Mouse (Mus musculus) megakaryocyte, embryonic 14.5 days (primary cell): ENCODE measurements around the gene Csnk1e. TPM values are rescaled to one million over a fixed set of nuclear protein-coding genes. Genes with fewer than 3 reads are reported as not detected.

ENCODE experiments used
- H3K27me3 ChIP-seq: replicated peaks from 2 replicates; pipeline ENCODE3; 2012; ENCODE audit warnings: inconsistent platforms
- H3K36me3 ChIP-seq: replicated peaks from 2 replicates; pipeline ENCODE3; 2012; ENCODE audit warnings: low read length, inconsistent platforms, mixed read lengths
- H3K4me1 ChIP-seq: 2 replicates; pipeline ENCODE4 v1.6.1; 2012; ENCODE audit warnings: inconsistent platforms
- H3K4me3 ChIP-seq: replicated peaks from 2 replicates; pipeline ENCODE3; 2012; ENCODE audit warnings: moderate library complexity, mild to moderate bottlenecking, inconsistent platforms
- H3K9me3 ChIP-seq: 2 replicates; pipeline ENCODE4 v1.6.1; 2012; ENCODE audit warnings: inconsistent platforms
- FLI1 ChIP-seq: IDR thresholded peaks from 2 replicates; pipeline ENCODE4 v1.6.1; 2012; ENCODE audit warnings: low read length, inconsistent platforms, mixed read lengths
- GATA1 ChIP-seq: IDR thresholded peaks from 3 replicates; pipeline ENCODE4 v1.6.1; 2012; ENCODE audit warnings: mixed read lengths, low read length, inconsistent platforms, borderline replicate concordance
- polyA plus RNA-seq: library from polyadenylated mRNA; stranded (reverse); fragments of >175 nt; gene quantifications from 2 replicates; pipeline ENCODE4 v1.2.3, GENCODE M21; 2012; ENCODE audit warnings: low replicate concordance; ENCODE audit not compliant: insufficient read depth

Gene Csnk1e
- polyA plus RNA-seq, 1 experiment = 77.4 TPM

GRCm38 (mm10) chr15:79428616-79429015 is 26.8 kb downstream of the Csnk1e start:
- Histone ChIP-seq H3K27me3 (no peaks in the 10 kb centered on the region), H3K4me3 (no peak overlapping the region), H3K36me3 (peaks cover 78% of the 10 kb centered on the region), H3K4me1 (peaks cover 68% of the 10 kb centered on the region), H3K9me3 (peaks cover 3% of the 10 kb centered on the region; the same call in 1 of the 2 replicates)
- TF ChIP-seq GATA1 (no peak), FLI1 (no peak)

DNA sequence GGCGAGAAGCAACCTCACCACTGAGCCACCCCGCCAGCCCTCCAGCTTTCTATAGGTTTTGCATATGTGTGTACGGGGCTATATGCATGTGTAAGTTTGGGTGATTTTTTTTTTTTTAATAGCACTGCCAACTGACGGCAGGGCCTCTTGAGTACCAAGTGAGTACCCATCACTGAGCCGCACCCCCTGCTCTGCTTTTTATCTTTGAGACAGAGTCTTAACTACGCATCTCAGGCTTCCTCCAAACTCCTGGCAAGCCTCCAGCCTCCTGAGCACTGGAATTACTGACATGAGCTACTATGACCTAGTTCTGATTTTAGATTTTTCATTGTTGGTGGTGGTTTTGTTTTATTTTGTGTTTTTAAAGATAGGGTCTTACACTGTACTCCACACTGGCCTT is 27.9 kb downstream of the Csnk1e start:
- peaks cover 3% of the 10 kb centered on the region; the same call in 1 of the 2 replicates for H3K9me3 ChIP-seq
- H3K4me1 ChIP-seq = peaks cover 58% of the 10 kb centered on the region
- no peak for TF ChIP-seq GATA1
- no peak for TF ChIP-seq FLI1
- no peaks in the 10 kb centered on the region for H3K27me3 ChIP-seq
- no peak overlapping the region for H3K4me3 ChIP-seq
- peaks cover 89% of the 10 kb centered on the region for H3K36me3 ChIP-seq

GRCm38 (mm10) chr15:79425516-79425915 is 29.9 kb downstream of the Csnk1e start:
- Histone ChIP-seq H3K4me1 (peaks cover 38% of the 10 kb centered on the region), H3K9me3 (no peaks in the 10 kb centered on the region), H3K36me3 (peaks cover 99% of the 10 kb centered on the region), H3K4me3 (no peak overlapping the region), H3K27me3 (no peaks in the 10 kb centered on the region)
- TF ChIP-seq FLI1 = no peak
- no peak for TF ChIP-seq GATA1

GRCm38 (mm10) chr15:79424602-79425001 is 30.8 kb downstream of the Csnk1e start:
- H3K27me3 ChIP-seq = no peaks in the 10 kb centered on the region

GRCm38 (mm10) chr15:79422715-79423243 is 32.6 kb downstream of the Csnk1e start:
- Histone ChIP-seq H3K4me1 (peaks cover 11% of the 10 kb centered on the region), H3K4me3 (no peak overlapping the region), H3K36me3 (peaks cover 98% of the 10 kb centered on the region), H3K9me3 (no peaks in the 10 kb centered on the region), H3K27me3 (no peaks in the 10 kb centered on the region)
- TF ChIP-seq FLI1 = no peak
- no peak for TF ChIP-seq GATA1

More at GRCm38 (mm10) chr15:79424602-79425001, 30.8 kb downstream of the Csnk1e start:
- TF ChIP-seq GATA1 (no peak), FLI1 (no peak)
- peaks cover 100% of the 10 kb centered on the region for H3K36me3 ChIP-seq
- H3K9me3 ChIP-seq = no peaks in the 10 kb centered on the region
- H3K4me1 ChIP-seq = peaks cover 29% of the 10 kb centered on the region
- H3K4me3 ChIP-seq = no peak overlapping the region

- peaks cover 22% of the 10 kb centered on the region for H3K4me1 ChIP-seq
These were observed 36.7 kb downstream of the Csnk1e start for GRCm38 (mm10) chr15:79418677-79419076.

GRCm38 (mm10) chr15:79418265-79418664 is 37.1 kb downstream of the Csnk1e start:
- no peak overlapping the region for H3K4me3 ChIP-seq
- H3K4me1 ChIP-seq = peaks cover 25% of the 10 kb centered on the region
- H3K9me3 ChIP-seq = no peaks in the 10 kb centered on the region
- TF ChIP-seq GATA1 = no peak
- no peak for TF ChIP-seq FLI1
- H3K36me3 ChIP-seq = peaks cover 69% of the 10 kb centered on the region
- no peaks in the 10 kb centered on the region for H3K27me3 ChIP-seq

More at GRCm38 (mm10) chr15:79418677-79419076, 36.7 kb downstream of the Csnk1e start:
- Histone ChIP-seq H3K4me3 (no peak overlapping the region), H3K27me3 (no peaks in the 10 kb centered on the region), H3K36me3 (peaks cover 73% of the 10 kb centered on the region), H3K9me3 (no peaks in the 10 kb centered on the region)
- TF ChIP-seq FLI1 (no peak), GATA1 (no peak)

DNA sequence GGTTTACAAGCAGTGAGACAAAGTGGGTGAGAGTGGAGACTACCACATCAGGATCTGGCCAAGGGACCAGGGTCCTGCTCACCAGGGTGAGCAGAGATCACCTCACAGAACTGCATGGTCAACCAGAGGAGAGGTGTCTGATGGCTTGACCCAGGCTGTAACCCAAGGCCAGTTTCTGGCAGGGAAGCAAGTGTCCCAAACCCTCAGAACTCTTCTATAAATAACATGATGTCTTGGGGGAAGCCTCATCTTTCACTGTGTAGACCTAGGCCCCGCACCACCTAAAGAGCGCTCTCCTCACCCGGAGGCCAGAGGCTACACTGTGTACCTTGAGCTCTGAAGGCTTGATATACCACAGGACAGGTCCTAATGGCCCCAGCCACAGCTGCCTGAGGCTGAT is 38.0 kb downstream of the Csnk1e start:
- TF ChIP-seq GATA1 (no peak), FLI1 (no peak)
- Histone ChIP-seq H3K4me1 (peaks cover 28% of the 10 kb centered on the region), H3K4me3 (no peak overlapping the region), H3K9me3 (no peaks in the 10 kb centered on the region), H3K36me3 (peaks cover 60% of the 10 kb centered on the region), H3K27me3 (no peaks in the 10 kb centered on the region)

DNA sequence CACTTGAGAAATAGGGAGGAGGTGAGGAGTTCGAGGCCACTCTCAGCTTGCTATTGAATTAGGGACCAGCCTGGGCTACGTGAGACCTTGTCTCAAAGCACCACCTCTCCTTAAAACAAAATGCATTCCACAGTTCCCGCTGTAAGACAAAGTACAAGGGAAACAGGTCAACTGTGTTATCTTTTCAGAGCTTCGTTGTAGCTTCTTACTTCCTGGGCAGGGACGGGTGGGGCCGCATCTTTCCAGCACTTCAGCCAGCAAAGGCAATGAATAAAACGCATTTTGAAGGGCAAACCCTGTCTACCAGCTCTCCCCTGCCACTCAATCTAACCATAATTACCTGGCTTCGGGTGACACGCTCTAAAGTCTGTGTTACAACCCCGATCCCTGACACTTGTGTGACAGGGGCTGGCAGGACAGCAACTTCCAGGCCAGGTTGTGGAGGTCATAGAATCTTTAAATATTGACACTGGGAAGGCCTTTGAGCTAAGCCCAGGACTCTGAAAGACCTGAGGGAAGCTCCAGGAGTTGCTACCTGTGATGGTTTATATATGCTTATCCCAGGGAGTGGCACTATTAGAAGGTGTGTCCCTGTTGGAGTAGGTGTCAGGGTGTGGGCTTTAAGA is 38.8 kb downstream of the Csnk1e start:
- Histone ChIP-seq H3K27me3 (no peaks in the 10 kb centered on the region), H3K36me3 (peaks cover 52% of the 10 kb centered on the region)
- TF ChIP-seq GATA1 = no peak
- TF ChIP-seq FLI1 = no peak

DNA sequence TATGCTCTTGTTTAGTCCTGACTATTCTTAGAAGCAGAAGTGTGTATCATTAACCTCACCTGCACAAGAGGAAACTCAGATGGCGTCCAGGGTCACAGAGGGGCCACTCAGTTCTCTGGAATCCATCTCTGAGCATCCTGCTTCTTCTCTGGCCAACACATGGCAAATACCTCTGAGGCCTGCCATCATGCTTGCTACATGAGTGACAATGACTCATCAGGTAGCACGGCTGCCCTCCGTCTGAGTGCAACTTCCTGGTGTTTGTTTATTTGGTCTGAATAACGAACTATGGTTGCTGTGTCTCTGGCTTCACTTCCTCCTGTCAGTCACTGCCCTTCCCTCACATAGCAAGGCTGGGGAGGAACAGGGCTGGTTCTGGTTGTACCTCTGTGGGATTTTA is 40.9 kb downstream of the Csnk1e start:
- Histone ChIP-seq H3K27me3 (no peaks in the 10 kb centered on the region), H3K36me3 (peaks cover 31% of the 10 kb centered on the region), H3K9me3 (peaks cover 4% of the 10 kb centered on the region; the same call in 1 of the 2 replicates), H3K4me3 (peak overlapping the region; percentile 56), H3K4me1 (peaks cover 31% of the 10 kb centered on the region)
- no peak for TF ChIP-seq GATA1
- TF ChIP-seq FLI1 = no peak

More for the DNA sequence above, 38.8 kb downstream of the Csnk1e start:
- peaks cover 28% of the 10 kb centered on the region for H3K4me1 ChIP-seq
- H3K9me3 ChIP-seq = peaks cover 2% of the 10 kb centered on the region; the same call in 1 of the 2 replicates
- no peak overlapping the region for H3K4me3 ChIP-seq
